Comparison of ENCODE assay signal across 8 mouse cellular contexts in the genomic region with DNA sequence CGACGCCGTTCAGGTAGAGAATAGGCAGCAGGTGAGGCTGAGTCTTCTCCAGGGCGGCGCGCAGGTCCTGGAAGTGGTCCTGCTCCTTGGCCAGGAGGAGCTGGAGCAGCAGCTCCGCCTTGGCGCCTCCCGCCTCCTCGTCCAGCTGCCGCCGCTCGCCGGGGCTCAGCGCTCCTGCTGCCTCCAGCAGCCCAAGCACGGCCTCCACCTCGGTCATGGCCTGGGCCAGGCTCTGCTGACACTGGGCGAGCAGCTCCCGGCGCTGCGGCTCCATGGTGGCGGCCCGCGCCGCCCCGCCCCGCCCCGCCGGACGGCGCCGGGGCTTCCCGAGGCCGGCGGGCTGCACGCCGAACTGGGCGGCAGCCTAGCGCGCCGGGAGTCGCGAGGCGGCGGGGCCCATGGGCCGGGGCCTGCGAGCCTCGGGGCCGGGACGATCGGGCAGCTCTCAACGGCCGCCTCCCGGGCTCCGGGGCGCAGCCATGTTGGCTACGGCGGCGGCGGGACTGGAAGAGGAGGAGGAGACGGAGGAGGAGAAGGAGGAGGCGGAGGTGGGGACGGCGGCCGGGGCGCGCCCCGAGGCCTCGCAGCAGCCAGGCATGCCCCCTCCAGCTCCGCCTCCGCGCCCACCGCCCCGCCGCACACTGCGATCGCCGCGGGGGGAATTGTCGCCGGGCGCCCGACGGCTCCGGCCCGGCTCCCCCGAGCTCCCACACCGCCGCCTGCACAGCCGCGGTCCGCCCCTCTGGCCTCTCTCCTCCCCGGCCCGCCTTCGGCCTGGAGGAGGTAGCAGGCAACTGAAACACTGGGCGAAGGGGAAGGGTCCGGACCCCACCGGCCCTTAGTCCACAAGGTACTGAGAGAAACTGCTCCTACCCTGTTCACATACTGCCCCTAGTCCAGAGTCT. TPM values are rescaled to one million over a fixed set of nuclear protein-coding genes. Genes with fewer than 3 reads are reported as not detected.
A peak's percentile ranks its signal among the peaks of the same experiment; 100 is the strongest.
DNase-seq lines count a peak whose midpoint lies in the region; ATAC-seq and TF ChIP-seq lines count a peak whose summit lies in the region.

A gene (minus strand): TSS at position 744 of the 905 bp plus-strand sequence.

- H3K27me3 ChIP-seq in ES-Bruce4 (ENCODE audit: control insufficient read depth, insufficient read depth, low read length, poor library complexity, severe bottlenecking) = no peaks in the 10 kb centered on the region
- H3K27me3 ChIP-seq in forebrain, embryonic 12.5 days = no peaks in the 10 kb centered on the region
- H3K27me3 ChIP-seq in heart, embryonic 14.5 days (ENCODE audit: control insufficient read depth, insufficient read depth, low read length) = no peaks in the 10 kb centered on the region
- no peaks in the 10 kb centered on the region for H3K27me3 ChIP-seq in kidney, postnatal 0 days (ENCODE audit: insufficient read depth, low read length)
- peaks cover 55% of the 10 kb centered on the region for H3K27me3 ChIP-seq in liver, embryonic 11.5 days (replicated peaks; ENCODE audit: control insufficient read depth, insufficient read depth, low read length)
- no peaks in the 10 kb centered on the region for H3K27me3 ChIP-seq in neural tube, embryonic 12.5 days (replicated peaks)

- H3K4me2 ChIP-seq in forebrain, embryonic 12.5 days = peak within 1 kb of the TSS; percentile 85
- H3K4me2 ChIP-seq in heart, embryonic 14.5 days (ENCODE audit: low read length) = peak within 1 kb of the TSS; percentile 98
- H3K4me2 ChIP-seq in kidney, postnatal 0 days (ENCODE audit: low read length) = peak within 1 kb of the TSS; percentile 99
- peak within 1 kb of the TSS; percentile 89 for H3K4me2 ChIP-seq in liver, embryonic 11.5 days
- H3K4me2 ChIP-seq in neural tube, embryonic 12.5 days (replicated peaks) = peak within 1 kb of the TSS; percentile 93

- no peaks in the 10 kb centered on the region for H3K4me1 ChIP-seq in ES-Bruce4 (ENCODE audit: control insufficient read depth, insufficient read depth, low read length)
- H3K4me1 ChIP-seq in forebrain, embryonic 12.5 days = peaks cover 19% of the 10 kb centered on the region
- peaks cover 5 to 6% of the 10 kb centered on the region in 2 experiments; a peak in 3 of 4 replicates for H3K4me1 ChIP-seq in heart, embryonic 14.5 days (ENCODE audit: control insufficient read depth in 2 of 2, insufficient read depth in 2 of 2, low read length in 2 of 2)
- peaks cover 4% of the 10 kb centered on the region; the same call in 1 of the 2 replicates for H3K4me1 ChIP-seq in kidney, postnatal 0 days (replicated peaks; ENCODE audit: insufficient read depth, low read length)
- H3K4me1 ChIP-seq in liver, embryonic 11.5 days (replicated peaks; ENCODE audit: control insufficient read depth, insufficient read depth, low read length) = 0 out of 2 replicates have a peak, but pooled peaks cover 5% of the 10 kb centered on the region
- H3K4me1 ChIP-seq in neural tube, embryonic 12.5 days = peaks cover 13% of the 10 kb centered on the region

- peak; percentile 89 for ATAC-seq in forebrain, embryonic 12.5 days (ENCODE audit: low FRiP score)
- ATAC-seq in heart, embryonic 14.5 days (ENCODE audit: insufficient number of reproducible peaks, insufficient read depth, low FRiP score, low read depth) = peak; percentile 74
- peak; percentile 84 for ATAC-seq in kidney, postnatal 0 days (replicated peaks; ENCODE audit: low FRiP score, low read depth)
- peak; percentile 81 for ATAC-seq in liver, embryonic 11.5 days (replicated peaks; ENCODE audit: low FRiP score)
- ATAC-seq in neural tube, embryonic 12.5 days (ENCODE audit: low FRiP score, low read depth) = peak; percentile 88

- H3K36me3 ChIP-seq in ES-Bruce4 (ENCODE audit: control insufficient read depth, insufficient read depth, low read length, poor library complexity, severe bottlenecking) = no peaks in the 10 kb centered on the region
- H3K36me3 ChIP-seq in forebrain, embryonic 12.5 days (replicated peaks) = peaks cover 11% of the 10 kb centered on the region
- peaks cover 13% of the 10 kb centered on the region; the same call in 1 of the 2 replicates for H3K36me3 ChIP-seq in heart, embryonic 14.5 days (ENCODE audit: control insufficient read depth, insufficient read depth, low read length)
- 0 out of 2 replicates have a peak, but pooled peaks cover 3% of the 10 kb centered on the region for H3K36me3 ChIP-seq in kidney, postnatal 0 days (ENCODE audit: insufficient read depth, low read length)
- no peaks in the 10 kb centered on the region for H3K36me3 ChIP-seq in liver, embryonic 11.5 days (ENCODE audit: control insufficient read depth, insufficient read depth, low read length)
- 0 out of 2 replicates have a peak, but pooled peaks cover 6% of the 10 kb centered on the region for H3K36me3 ChIP-seq in neural tube, embryonic 12.5 days

- no peak for TF ChIP-seq CTCF in ES-Bruce4 (IDR thresholded peaks at IDR 0.05; ENCODE audit: low read depth, low read length)
- TF ChIP-seq CTCF in kidney, postnatal 0 days (IDR thresholded peaks at IDR 0.05; ENCODE audit: low read depth) = no peak

- peak within 1 kb of the TSS; percentile 93 for H3K4me3 ChIP-seq in ES-Bruce4 (ENCODE audit: low read depth, low read length)
- H3K4me3 ChIP-seq in forebrain, embryonic 12.5 days (replicated peaks) = peak within 1 kb of the TSS; percentile 81
- peak within 1 kb of the TSS; percentile 61 to 89 for H3K4me3 ChIP-seq in heart, embryonic 14.5 days (ENCODE audit: control insufficient read depth in 1 of 2, insufficient read depth in 1 of 2, low read depth in 1 of 2, low read length in 2 of 2)
- H3K4me3 ChIP-seq in kidney, postnatal 0 days (replicated peaks; ENCODE audit: low read depth, low read length) = peak within 1 kb of the TSS; percentile 77
- peak within 1 kb of the TSS; percentile 69 for H3K4me3 ChIP-seq in liver, embryonic 11.5 days (ENCODE audit: low read depth, low read length)
- H3K4me3 ChIP-seq in neural tube, embryonic 12.5 days = peak within 1 kb of the TSS; percentile 84

- H3K9me3 ChIP-seq in ES-Bruce4 (replicated peaks; ENCODE audit: control insufficient read depth, insufficient read depth, low read length, poor library complexity, severe bottlenecking) = no peaks in the 10 kb centered on the region
- no peaks in the 10 kb centered on the region for H3K9me3 ChIP-seq in forebrain, embryonic 12.5 days
- H3K9me3 ChIP-seq in heart, embryonic 14.5 days (ENCODE audit: control insufficient read depth, low read length) = no peaks in the 10 kb centered on the region
- H3K9me3 ChIP-seq in kidney, postnatal 0 days (replicated peaks; ENCODE audit: low read length) = no peaks in the 10 kb centered on the region
- H3K9me3 ChIP-seq in liver, embryonic 11.5 days (ENCODE audit: control insufficient read depth, low read length) = no peaks in the 10 kb centered on the region
- H3K9me3 ChIP-seq in neural tube, embryonic 12.5 days = no peaks in the 10 kb centered on the region

- DNase-seq in brain, adult 2 months (ENCODE audit: low read depth, low spot score) = peak; percentile 68
- peak; percentile 77 for DNase-seq in kidney, postnatal 0 days (ENCODE audit: low spot score)
- peak; percentile 70 for DNase-seq in liver, embryonic 11.5 days (ENCODE audit: low spot score)
- peak; percentile 72 for DNase-seq in urinary bladder, adult 2 months (ENCODE audit: low spot score)

- TF ChIP-seq POLR2A in ES-Bruce4 (IDR thresholded peaks at IDR 0.05; ENCODE audit: insufficient read depth, low read length) = no peak

- H3K27ac ChIP-seq in ES-Bruce4 (ENCODE audit: insufficient read depth, low read length) = peak within 1 kb of the TSS; percentile 36; the same call in 1 of the 2 replicates
- H3K27ac ChIP-seq in forebrain, embryonic 12.5 days = peak within 1 kb of the TSS; percentile 95
- H3K27ac ChIP-seq in heart, embryonic 14.5 days (replicated peaks in 1 of 2; ENCODE audit: control insufficient read depth in 1 of 2, insufficient read depth in 1 of 2, low read depth in 2 of 2, low read length in 2 of 2) = peak within 1 kb of the TSS; percentile 71 to 93
- H3K27ac ChIP-seq in kidney, postnatal 0 days = peak within 1 kb of the TSS; percentile 96
- peak within 1 kb of the TSS; percentile 52 for H3K27ac ChIP-seq in liver, embryonic 11.5 days (ENCODE audit: low read depth, low read length)
- H3K27ac ChIP-seq in neural tube, embryonic 12.5 days = peak within 1 kb of the TSS; percentile 85

- WGBS in forebrain, embryonic 12.5 days = under 1% methylated on average over 74 of the region's 98 CpGs
- WGBS in heart, embryonic 14.5 days = 2% methylated on average over 78 of the region's 98 CpGs
- under 1% methylated on average over 68 of the region's 98 CpGs for WGBS in kidney, postnatal 0 days
- under 1% methylated on average over 85 of the region's 98 CpGs for WGBS in liver, embryonic 11.5 days
- under 1% methylated on average over 83 of the region's 98 CpGs for WGBS in neural tube, embryonic 12.5 days

- peak within 1 kb of the TSS; percentile 97 for H3K9ac ChIP-seq in ES-Bruce4 (ENCODE audit: low read depth, poor library complexity, severe bottlenecking)
- H3K9ac ChIP-seq in forebrain, embryonic 12.5 days = peak within 1 kb of the TSS; percentile 98
- H3K9ac ChIP-seq in heart, embryonic 14.5 days (ENCODE audit: low read length) = peak within 1 kb of the TSS; percentile 93
- H3K9ac ChIP-seq in kidney, postnatal 0 days (ENCODE audit: low read depth, low read length) = peak within 1 kb of the TSS; percentile 94
- H3K9ac ChIP-seq in liver, embryonic 11.5 days (ENCODE audit: low read depth, low read length) = peak within 1 kb of the TSS; percentile 73
- H3K9ac ChIP-seq in neural tube, embryonic 12.5 days = peak within 1 kb of the TSS; percentile 94

- TF ChIP-seq EP300 in ES-Bruce4 (IDR thresholded peaks at IDR 0.05; ENCODE audit: insufficient read depth, low read depth, low read length) = no peak

RNA-seq across cellular contexts. Expression of the gene that starts here (rescaled TPM):
- 37.9 and 40.9 TPM in 2 replicates for polyA plus RNA-seq in ES-Bruce4 (2011; ENCODE audit: insufficient read depth, insufficient read length, low read depth, missing spikeins)
- polyA plus RNA-seq in forebrain, embryonic 12.5 days (2016; fragmentation: Nextera tagmentation; extraction: Ambion mirVana) = 20.9 and 22.5 TPM in 2 replicates
- 9.8 and 12.8 TPM in 2 replicates for polyA plus RNA-seq in heart, embryonic 14.5 days (2014; fragmentation: Nextera tagmentation; extraction: Ambion mirVana)
- polyA plus RNA-seq in kidney, postnatal 0 days (2015; fragmentation: Nextera tagmentation; extraction: Ambion mirVana) = 10.2 and 10.3 TPM in 2 replicates
- 7.7 and 9.2 TPM in 2 replicates for polyA plus RNA-seq in liver, embryonic 11.5 days (2014; fragmentation: Nextera tagmentation; extraction: Ambion mirVana)
- 17.7 and 21.9 TPM in 2 replicates for polyA plus RNA-seq in neural tube, embryonic 12.5 days (2016; fragmentation: Nextera tagmentation; extraction: Ambion mirVana)
- polyA plus RNA-seq in urinary bladder, adult 2 months (2012; rRNA removed) = 19.2 and 24.0 TPM in 2 replicates

Comparison
In these comparisons a context has a peak if more than half of its experiments do, and no peak if none do; other contexts are left out.
1. Peak in every context shown above with its lines: DNase-seq, ATAC-seq, H3K4me3 ChIP-seq and H3K27ac ChIP-seq.
2. H3K27ac ChIP-seq: peak in every context shown above with its lines; median percentile 96 in kidney, postnatal 0 days; 95 in forebrain, embryonic 12.5 days; 85 in neural tube, embryonic 12.5 days; 82 in heart, embryonic 14.5 days; 52 in liver, embryonic 11.5 days; 36 in ES-Bruce4.